Mouse (Mus musculus): ENCODE measurements around the gene Kremen2. TPM values are rescaled to one million over a fixed set of nuclear protein-coding genes. Genes with fewer than 3 reads are reported as not detected.

Gene Kremen2
- polyA plus RNA-seq, 1 experiment from 2014 or later: 2.2 TPM

DNA sequence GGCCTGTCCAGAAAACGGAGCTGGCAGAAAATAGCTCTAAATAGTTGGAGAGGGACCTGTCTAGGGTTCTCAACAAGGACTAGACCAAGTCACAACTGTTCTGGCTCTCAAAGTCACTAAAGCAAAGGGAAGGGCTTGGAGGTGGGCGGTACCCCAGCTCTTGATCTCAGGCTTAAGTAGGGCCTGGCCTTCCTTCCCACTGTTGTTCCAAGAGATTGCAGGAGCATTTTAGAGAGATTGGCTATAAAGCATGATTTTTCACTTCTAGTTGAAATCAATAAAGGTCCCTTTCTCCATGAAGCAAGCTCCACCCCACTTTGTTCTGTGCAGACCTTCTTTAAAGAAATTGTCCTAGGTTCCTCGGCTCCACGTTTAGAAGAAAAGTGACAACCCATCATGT, 20.2 kb downstream of the Kremen2 start:
- H3K27me3 ChIP-seq: no peaks in the 10 kb centered on the region
- peak overlapping the region; percentile 85 for H3K9ac ChIP-seq
- peak overlapping the region; percentile 78 for H3K4me2 ChIP-seq
- H3K27ac ChIP-seq: peak overlapping the region; percentile 92
- 61% methylated on average over 4 of the region's 4 CpGs for WGBS
- H3K4me3 ChIP-seq (replicated peaks): peak overlapping the region; percentile 97
- no peaks in the 10 kb centered on the region for H3K36me3 ChIP-seq
- H3K4me1 ChIP-seq: peaks cover 17% of the 10 kb centered on the region
- no peaks in the 10 kb centered on the region for H3K9me3 ChIP-seq (replicated peaks)
- no peak for ATAC-seq (replicated peaks; ENCODE audit: low FRiP score)

- H3K4me2 ChIP-seq: no peak within 1 kb of the TSS
- H3K9me3 ChIP-seq (replicated peaks): no peaks in the 10 kb centered on the region
- H3K27me3 ChIP-seq: no peaks in the 10 kb centered on the region
- no peak within 1 kb of the TSS for H3K4me3 ChIP-seq (replicated peaks)
- no peak for ATAC-seq (replicated peaks; ENCODE audit: low FRiP score)
- no peaks in the 10 kb centered on the region for H3K36me3 ChIP-seq
- H3K4me1 ChIP-seq: peaks cover 15% of the 10 kb centered on the region
- no peak within 1 kb of the TSS for H3K27ac ChIP-seq
- no peak within 1 kb of the TSS for H3K9ac ChIP-seq
- 68% methylated on average over 7 of the region's 7 CpGs for WGBS
Observed at GRCm38 (mm10) chr17:23722376-23723125, 23.1 kb downstream of the Kremen2 start, which contains the start of gene 1520401A03Rik. TSS of gene 1520401A03Rik (minus strand) at chr17:23722783.

- Histone ChIP-seq H3K27ac (no peak overlapping the region), H3K27me3 (no peaks in the 10 kb centered on the region), H3K9ac (no peak overlapping the region), H3K4me1 (peaks cover 9% of the 10 kb centered on the region), H3K9me3 (replicated peaks) (no peaks in the 10 kb centered on the region), H3K36me3 (no peaks in the 10 kb centered on the region), H3K4me3 (replicated peaks) (no peak overlapping the region), H3K4me2 (no peak overlapping the region)
- WGBS: 73% methylated on average over 2 of the region's 2 CpGs
- no peak for ATAC-seq (replicated peaks; ENCODE audit: low FRiP score)
Observed at GRCm38 (mm10) chr17:23721886-23722285, 23.7 kb downstream of the Kremen2 start.

- no peak for ATAC-seq (replicated peaks; ENCODE audit: low FRiP score)
- WGBS: 43% methylated on average over 1 of the region's 1 CpGs
Observed at GRCm38 (mm10) chr17:23719455-23719854, 26.2 kb downstream of the Kremen2 start.

DNA sequence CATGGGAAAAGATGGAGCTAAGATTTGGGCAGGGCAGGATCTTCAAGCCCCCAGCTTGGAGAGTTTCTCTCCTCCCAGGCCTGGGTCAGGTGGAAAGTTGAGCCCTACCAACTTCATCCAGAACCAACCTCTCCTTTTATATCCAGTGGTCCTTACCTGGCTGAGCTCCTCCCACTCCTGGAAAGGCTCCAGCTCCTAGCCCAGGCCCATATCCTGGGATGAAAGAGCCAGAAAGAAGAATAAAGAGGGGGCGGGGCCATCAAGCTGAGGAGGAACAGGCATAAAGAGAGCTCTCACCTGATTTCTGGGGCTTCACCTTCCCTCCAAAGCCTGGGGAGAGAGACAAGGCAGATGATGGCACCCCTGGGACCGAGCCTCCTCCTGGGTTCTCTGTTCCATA, 28.6 kb downstream of the Kremen2 start:
- H3K4me3 ChIP-seq (replicated peaks): no peak overlapping the region
- no peaks in the 10 kb centered on the region for H3K9me3 ChIP-seq (replicated peaks)
- 58% methylated on average over 2 of the region's 2 CpGs for WGBS
- H3K36me3 ChIP-seq: no peaks in the 10 kb centered on the region
- H3K4me2 ChIP-seq: no peak overlapping the region
- H3K27ac ChIP-seq: no peak overlapping the region
- no peak overlapping the region for H3K9ac ChIP-seq
- H3K27me3 ChIP-seq: no peaks in the 10 kb centered on the region
- ATAC-seq (replicated peaks; ENCODE audit: low FRiP score): no peak
- no peaks in the 10 kb centered on the region for H3K4me1 ChIP-seq

More at GRCm38 (mm10) chr17:23719455-23719854, 26.2 kb downstream of the Kremen2 start:
- Histone ChIP-seq H3K36me3 (no peaks in the 10 kb centered on the region), H3K4me1 (no peaks in the 10 kb centered on the region), H3K27ac (no peak overlapping the region), H3K4me3 (replicated peaks) (no peak overlapping the region), H3K4me2 (no peak overlapping the region), H3K27me3 (no peaks in the 10 kb centered on the region), H3K9me3 (replicated peaks) (no peaks in the 10 kb centered on the region), H3K9ac (no peak overlapping the region)

DNA sequence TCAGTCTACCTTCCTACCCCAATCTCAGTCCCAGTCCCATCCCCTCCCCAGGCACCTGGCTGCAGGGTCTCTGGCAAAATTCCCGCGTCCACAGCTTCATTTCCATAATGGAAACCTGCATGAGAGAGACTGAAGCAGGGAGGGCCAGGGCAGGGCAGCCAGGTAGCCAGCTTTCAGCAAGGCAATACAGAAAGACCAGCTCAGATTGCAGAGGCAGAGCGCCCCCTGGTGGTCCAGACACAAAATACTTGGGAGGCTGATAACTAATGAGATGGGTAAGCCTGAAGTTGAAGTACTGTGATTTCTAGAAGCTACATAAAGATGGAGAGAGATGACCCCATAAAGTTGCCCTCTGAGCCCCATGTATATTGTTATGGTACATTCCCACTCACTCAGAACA, 39.4 kb downstream of the Kremen2 start:
- WGBS: 0% methylated on average over 3 of the region's 3 CpGs
- Histone ChIP-seq H3K4me3 (replicated peaks) (no peak overlapping the region), H3K4me2 (no peak overlapping the region), H3K9ac (no peak overlapping the region), H3K9me3 (replicated peaks) (no peaks in the 10 kb centered on the region), H3K36me3 (no peaks in the 10 kb centered on the region), H3K27ac (no peak overlapping the region), H3K27me3 (peaks cover 6% of the 10 kb centered on the region; the same call in 1 of the 2 replicates), H3K4me1 (peaks cover 9% of the 10 kb centered on the region; the same call in 1 of the 2 replicates)
- ATAC-seq (replicated peaks; ENCODE audit: low FRiP score): peak; percentile 55; the same call in 1 of the 2 replicates

DNA sequence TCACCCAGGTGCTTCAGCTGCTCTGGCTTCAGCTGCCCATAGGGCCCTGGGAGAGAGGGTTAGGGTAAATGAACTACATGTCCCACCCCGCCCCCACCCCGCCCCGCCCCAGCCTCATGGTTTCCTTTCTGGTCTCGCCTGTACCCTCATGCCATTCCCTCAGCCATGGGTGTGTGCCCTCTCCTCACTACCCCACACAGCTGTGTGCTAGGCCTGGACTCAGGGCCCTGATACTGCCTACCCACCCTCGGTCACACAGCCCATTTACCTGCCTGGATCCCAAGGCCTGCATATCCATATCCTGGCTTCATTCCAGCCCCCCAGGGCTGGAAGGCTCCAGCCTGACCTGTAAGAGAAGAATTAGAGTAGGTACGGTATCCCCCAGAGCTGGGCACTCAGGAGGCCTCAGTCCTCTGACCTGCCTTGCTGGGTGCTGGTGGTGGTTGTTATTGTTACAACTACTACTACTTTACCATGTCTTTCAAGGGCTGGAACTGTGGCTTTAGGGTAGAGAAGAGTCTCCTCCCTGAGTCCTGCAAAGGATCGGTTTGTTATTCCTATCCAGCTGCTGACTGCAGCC, 40.0 kb downstream of the Kremen2 start:
- Histone ChIP-seq H3K36me3 (no peaks in the 10 kb centered on the region), H3K4me3 (replicated peaks) (no peak overlapping the region), H3K27ac (no peak overlapping the region), H3K27me3 (peaks cover 10% of the 10 kb centered on the region), H3K4me2 (no peak overlapping the region), H3K9ac (no peak overlapping the region), H3K4me1 (peaks cover 9% of the 10 kb centered on the region; the same call in 1 of the 2 replicates), H3K9me3 (replicated peaks) (no peaks in the 10 kb centered on the region)
- no peak for ATAC-seq (replicated peaks; ENCODE audit: low FRiP score)
- 78% methylated on average over 7 of the region's 7 CpGs for WGBS

GRCm38 (mm10) chr17:23704741-23705140, 40.9 kb downstream of the Kremen2 start:
- WGBS: 36% methylated on average over 7 of the region's 7 CpGs

GRCm38 (mm10) chr17:23703301-23703700, 42.3 kb downstream of the Kremen2 start:
- Histone ChIP-seq H3K27ac (no peak overlapping the region), H3K9me3 (replicated peaks) (no peaks in the 10 kb centered on the region), H3K4me3 (replicated peaks) (no peak overlapping the region), H3K36me3 (no peaks in the 10 kb centered on the region), H3K4me1 (peaks cover 26% of the 10 kb centered on the region), H3K27me3 (peaks cover 28% of the 10 kb centered on the region), H3K9ac (no peak overlapping the region), H3K4me2 (no peak overlapping the region)
- no peak for ATAC-seq (replicated peaks; ENCODE audit: low FRiP score)
- 90% methylated on average over 9 of the region's 9 CpGs for WGBS

More at GRCm38 (mm10) chr17:23704741-23705140, 40.9 kb downstream of the Kremen2 start:
- no peak overlapping the region for H3K27ac ChIP-seq
- H3K36me3 ChIP-seq: no peaks in the 10 kb centered on the region
- H3K9ac ChIP-seq: no peak overlapping the region
- no peak overlapping the region for H3K4me3 ChIP-seq (replicated peaks)
- no peak overlapping the region for H3K4me2 ChIP-seq
- ATAC-seq (replicated peaks; ENCODE audit: low FRiP score): no peak
- H3K27me3 ChIP-seq: peaks cover 14% of the 10 kb centered on the region
- no peaks in the 10 kb centered on the region for H3K9me3 ChIP-seq (replicated peaks)
- peaks cover 13% of the 10 kb centered on the region; the same call in 1 of the 2 replicates for H3K4me1 ChIP-seq

- Histone ChIP-seq H3K4me3 (replicated peaks) (peak overlapping the region; percentile 69), H3K9ac (peak overlapping the region; percentile 55), H3K4me2 (peak overlapping the region; percentile 96), H3K9me3 (replicated peaks) (no peaks in the 10 kb centered on the region), H3K36me3 (no peaks in the 10 kb centered on the region), H3K4me1 (peaks cover 40% of the 10 kb centered on the region), H3K27me3 (peaks cover 30% of the 10 kb centered on the region), H3K27ac (peak overlapping the region; percentile 39; the same call in 1 of the 2 replicates)
- ATAC-seq (replicated peaks; ENCODE audit: low FRiP score): peak; percentile 93
- WGBS: under 1% methylated on average over 28 of the region's 28 CpGs
Observed at GRCm38 (mm10) chr17:23700079-23700478, 45.6 kb downstream of the Kremen2 start.

- ATAC-seq (replicated peaks; ENCODE audit: low FRiP score): peak; percentile 24
- Histone ChIP-seq H3K9me3 (replicated peaks) (no peaks in the 10 kb centered on the region), H3K9ac (peak overlapping the region; percentile 55), H3K4me2 (peak overlapping the region; percentile 96), H3K27me3 (peaks cover 30% of the 10 kb centered on the region), H3K4me1 (peaks cover 43% of the 10 kb centered on the region), H3K4me3 (replicated peaks) (peak overlapping the region; percentile 69), H3K36me3 (no peaks in the 10 kb centered on the region), H3K27ac (peak overlapping the region; percentile 39)
- under 1% methylated on average over 79 of the region's 101 CpGs for WGBS
Observed at GRCm38 (mm10) chr17:23699131-23700077, 46.2 kb downstream of the Kremen2 start.
